Mouse (Mus musculus): ENCODE measurements around the gene Plxdc1. TPM values are rescaled to one million over a fixed set of nuclear protein-coding genes. Genes with fewer than 3 reads are reported as not detected.

Plxdc1 gene
- polyA plus RNA-seq, 1 experiment from 2014 or later: 2.3 TPM

DNA sequence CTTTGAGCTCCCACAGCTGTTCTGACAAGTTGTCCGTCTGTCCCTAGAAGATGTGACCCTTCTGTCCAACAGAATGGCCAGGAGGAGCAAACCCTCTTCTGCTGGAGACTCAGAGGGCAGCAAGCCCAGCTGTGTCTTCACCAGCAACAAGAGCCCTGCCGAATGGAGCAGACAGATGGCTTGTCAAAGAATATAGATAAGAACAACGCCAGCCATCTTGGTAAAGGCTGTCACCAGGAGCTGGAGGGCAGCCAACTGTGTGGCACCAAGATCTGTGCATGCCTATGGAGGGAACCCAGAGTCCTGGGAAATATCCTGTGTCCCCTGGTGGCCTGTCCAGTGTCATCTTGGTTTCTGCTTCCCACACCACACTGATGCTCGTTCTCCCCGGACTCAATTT, 78.3 kb downstream of the Plxdc1 start:
- 87% methylated on average over 5 of the region's 5 CpGs for WGBS
- no peak for ATAC-seq (ENCODE audit: low FRiP score, low TSS enrichment)

GRCm38 (mm10) chr11:97906905-97907304, 79.3 kb downstream of the Plxdc1 start:
- no peak for ATAC-seq (ENCODE audit: low FRiP score, low TSS enrichment)
- no peaks in the 10 kb centered on the region for H3K9me3 ChIP-seq (ENCODE audit: low read length)
- H3K27me3 ChIP-seq (ENCODE audit: insufficient read depth, low read length): no peaks in the 10 kb centered on the region
- WGBS: 78% methylated on average over 9 of the region's 9 CpGs
- no peak overlapping the region for H3K27ac ChIP-seq (ENCODE audit: low read length)
- H3K4me1 ChIP-seq (ENCODE audit: insufficient read depth, low read length): no peaks in the 10 kb centered on the region
- no peaks in the 10 kb centered on the region for H3K36me3 ChIP-seq (ENCODE audit: insufficient read depth, low read length)
- no peak overlapping the region for H3K4me2 ChIP-seq (replicated peaks; ENCODE audit: low read depth, low read length)
- H3K9ac ChIP-seq (replicated peaks; ENCODE audit: low read length): no peak overlapping the region
- H3K4me3 ChIP-seq (ENCODE audit: low read length): no peak overlapping the region

More for the DNA sequence above, 78.3 kb downstream of the Plxdc1 start:
- H3K27me3 ChIP-seq (ENCODE audit: insufficient read depth, low read length): no peaks in the 10 kb centered on the region
- H3K9me3 ChIP-seq (ENCODE audit: low read length): no peaks in the 10 kb centered on the region
- no peak overlapping the region for H3K4me3 ChIP-seq (ENCODE audit: low read length)
- no peak overlapping the region for H3K9ac ChIP-seq (replicated peaks; ENCODE audit: low read length)
- H3K4me2 ChIP-seq (replicated peaks; ENCODE audit: low read depth, low read length): no peak overlapping the region
- H3K27ac ChIP-seq (ENCODE audit: low read length): no peak overlapping the region
- no peaks in the 10 kb centered on the region for H3K4me1 ChIP-seq (ENCODE audit: insufficient read depth, low read length)
- no peaks in the 10 kb centered on the region for H3K36me3 ChIP-seq (ENCODE audit: insufficient read depth, low read length)

DNA sequence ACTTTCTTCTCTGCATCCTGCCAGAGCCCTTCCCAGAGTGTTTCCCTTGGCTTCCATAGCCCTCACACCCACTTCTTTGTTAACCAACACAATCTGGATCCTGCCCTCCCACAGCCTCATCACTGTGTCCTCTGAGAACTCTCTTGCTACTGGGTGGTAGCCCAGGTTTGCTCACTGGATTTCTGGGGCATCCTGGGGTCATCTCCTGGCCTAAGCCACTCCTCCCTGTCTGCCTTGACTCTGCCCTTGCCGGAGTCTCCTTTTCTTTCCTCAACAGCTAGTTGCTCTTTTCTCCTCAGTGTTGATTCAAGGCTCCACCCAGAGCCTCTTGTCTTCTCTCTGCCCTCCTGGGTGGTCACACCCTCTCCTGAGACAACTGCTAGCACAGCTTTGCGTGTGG, 80.3 kb downstream of the Plxdc1 start:
- Histone ChIP-seq H3K36me3 (ENCODE audit: insufficient read depth, low read length) (no peaks in the 10 kb centered on the region), H3K4me1 (ENCODE audit: insufficient read depth, low read length) (no peaks in the 10 kb centered on the region), H3K9me3 (ENCODE audit: low read length) (no peaks in the 10 kb centered on the region), H3K27ac (ENCODE audit: low read length) (no peak overlapping the region), H3K9ac (replicated peaks; ENCODE audit: low read length) (no peak overlapping the region), H3K4me2 (replicated peaks; ENCODE audit: low read depth, low read length) (no peak overlapping the region), H3K27me3 (ENCODE audit: insufficient read depth, low read length) (no peaks in the 10 kb centered on the region), H3K4me3 (ENCODE audit: low read length) (no peak overlapping the region)
- no peak for ATAC-seq (ENCODE audit: low FRiP score, low TSS enrichment)
- WGBS: 61% methylated on average over 2 of the region's 2 CpGs

- Histone ChIP-seq H3K4me3 (ENCODE audit: low read length) (no peak overlapping the region), H3K9me3 (ENCODE audit: low read length) (no peaks in the 10 kb centered on the region), H3K27me3 (ENCODE audit: insufficient read depth, low read length) (no peaks in the 10 kb centered on the region), H3K27ac (ENCODE audit: low read length) (no peak overlapping the region), H3K4me1 (ENCODE audit: insufficient read depth, low read length) (no peaks in the 10 kb centered on the region), H3K4me2 (replicated peaks; ENCODE audit: low read depth, low read length) (no peak overlapping the region), H3K9ac (replicated peaks; ENCODE audit: low read length) (no peak overlapping the region), H3K36me3 (ENCODE audit: insufficient read depth, low read length) (no peaks in the 10 kb centered on the region)
- ATAC-seq (ENCODE audit: low FRiP score, low TSS enrichment): no peak
- 83% methylated on average over 2 of the region's 2 CpGs for WGBS
These were observed 80.7 kb downstream of the Plxdc1 start for GRCm38 (mm10) chr11:97905540-97905939.

DNA sequence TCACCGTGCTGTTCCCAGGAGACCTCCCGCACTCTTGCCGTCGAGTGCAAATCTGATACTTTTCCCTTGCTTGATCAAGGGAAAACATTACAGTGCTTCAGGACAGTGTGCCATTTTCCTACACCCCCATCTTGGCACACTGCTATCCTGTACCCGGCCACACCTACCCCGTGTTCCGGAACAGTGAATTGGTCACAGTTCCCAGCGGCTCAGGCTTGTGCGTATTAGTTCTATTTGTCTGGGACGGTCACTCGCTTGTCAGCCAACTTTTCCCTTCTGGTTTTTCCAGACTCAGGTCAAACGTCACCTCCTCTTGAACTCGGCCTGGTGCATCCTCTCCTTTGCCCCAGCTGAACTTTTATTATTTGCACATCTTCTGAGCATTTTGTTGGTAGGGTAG, 81.4 kb downstream of the Plxdc1 start:
- no peak overlapping the region for H3K27ac ChIP-seq (ENCODE audit: low read length)
- no peak overlapping the region for H3K4me2 ChIP-seq (replicated peaks; ENCODE audit: low read depth, low read length)
- 56% methylated on average over 13 of the region's 13 CpGs for WGBS
- H3K9me3 ChIP-seq (ENCODE audit: low read length): no peaks in the 10 kb centered on the region
- no peaks in the 10 kb centered on the region for H3K36me3 ChIP-seq (ENCODE audit: insufficient read depth, low read length)
- no peaks in the 10 kb centered on the region for H3K27me3 ChIP-seq (ENCODE audit: insufficient read depth, low read length)
- ATAC-seq (ENCODE audit: low FRiP score, low TSS enrichment): no peak
- no peak overlapping the region for H3K9ac ChIP-seq (replicated peaks; ENCODE audit: low read length)
- no peaks in the 10 kb centered on the region for H3K4me1 ChIP-seq (ENCODE audit: insufficient read depth, low read length)
- H3K4me3 ChIP-seq (ENCODE audit: low read length): no peak overlapping the region

- no peaks in the 10 kb centered on the region for H3K4me1 ChIP-seq (ENCODE audit: insufficient read depth, low read length)
- H3K9ac ChIP-seq (replicated peaks; ENCODE audit: low read length): no peak overlapping the region
- H3K27ac ChIP-seq (ENCODE audit: low read length): no peak overlapping the region
- WGBS: 79% methylated on average over 6 of the region's 6 CpGs
- H3K4me3 ChIP-seq (ENCODE audit: low read length): no peak overlapping the region
- ATAC-seq (ENCODE audit: low FRiP score, low TSS enrichment): no peak
- no peaks in the 10 kb centered on the region for H3K36me3 ChIP-seq (ENCODE audit: insufficient read depth, low read length)
- no peak overlapping the region for H3K4me2 ChIP-seq (replicated peaks; ENCODE audit: low read depth, low read length)
- no peaks in the 10 kb centered on the region for H3K9me3 ChIP-seq (ENCODE audit: low read length)
- H3K27me3 ChIP-seq (ENCODE audit: insufficient read depth, low read length): no peaks in the 10 kb centered on the region
These were observed 84.4 kb downstream of the Plxdc1 start for GRCm38 (mm10) chr11:97901806-97902205.

DNA sequence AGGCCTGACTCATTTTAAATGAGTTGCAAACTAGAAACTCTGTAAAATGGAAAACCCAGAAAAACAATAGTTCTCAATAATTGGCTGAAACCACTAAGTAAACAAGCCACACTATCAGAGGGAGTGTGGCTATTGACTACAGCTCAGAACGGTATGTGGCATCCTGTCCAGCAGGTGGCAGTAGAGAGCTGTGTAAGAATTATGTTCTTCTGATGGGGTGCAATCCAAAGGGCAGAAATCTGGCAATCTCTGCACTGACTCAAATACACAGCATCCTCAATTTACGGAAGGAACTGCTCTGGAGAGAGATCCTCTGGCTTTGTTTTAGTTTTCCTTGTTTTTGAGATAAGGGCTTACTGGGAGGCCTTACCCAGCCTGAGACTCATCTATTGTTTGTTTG, 86.4 kb downstream of the Plxdc1 start:
- no peak overlapping the region for H3K9ac ChIP-seq (replicated peaks; ENCODE audit: low read length)
- no peaks in the 10 kb centered on the region for H3K27me3 ChIP-seq (ENCODE audit: insufficient read depth, low read length)
- no peaks in the 10 kb centered on the region for H3K4me1 ChIP-seq (ENCODE audit: insufficient read depth, low read length)
- no peaks in the 10 kb centered on the region for H3K36me3 ChIP-seq (ENCODE audit: insufficient read depth, low read length)
- H3K9me3 ChIP-seq (ENCODE audit: low read length): no peaks in the 10 kb centered on the region
- peak; percentile 57; the same call in 1 of the 2 replicates for ATAC-seq (ENCODE audit: low FRiP score, low TSS enrichment)
- H3K4me3 ChIP-seq (ENCODE audit: low read length): no peak overlapping the region
- H3K27ac ChIP-seq (ENCODE audit: low read length): no peak overlapping the region
- 3% methylated on average over 2 of the region's 2 CpGs for WGBS
- no peak overlapping the region for H3K4me2 ChIP-seq (replicated peaks; ENCODE audit: low read depth, low read length)

- no peak overlapping the region for H3K4me3 ChIP-seq (ENCODE audit: low read length)
- no peak overlapping the region for H3K4me2 ChIP-seq (replicated peaks; ENCODE audit: low read depth, low read length)
- WGBS: 86% methylated on average over 3 of the region's 3 CpGs
- no peaks in the 10 kb centered on the region for H3K4me1 ChIP-seq (ENCODE audit: insufficient read depth, low read length)
- no peaks in the 10 kb centered on the region for H3K36me3 ChIP-seq (ENCODE audit: insufficient read depth, low read length)
- ATAC-seq (ENCODE audit: low FRiP score, low TSS enrichment): no peak
- H3K9me3 ChIP-seq (ENCODE audit: low read length): peaks cover 7% of the 10 kb centered on the region; the same call in 1 of the 2 replicates
- H3K27ac ChIP-seq (ENCODE audit: low read length): no peak overlapping the region
- no peaks in the 10 kb centered on the region for H3K27me3 ChIP-seq (ENCODE audit: insufficient read depth, low read length)
- no peak overlapping the region for H3K9ac ChIP-seq (replicated peaks; ENCODE audit: low read length)
These were observed 88.6 kb downstream of the Plxdc1 start for GRCm38 (mm10) chr11:97897568-97898185.

GRCm38 (mm10) chr11:97896655-97897054, 89.6 kb downstream of the Plxdc1 start:
- no peaks in the 10 kb centered on the region for H3K4me1 ChIP-seq (ENCODE audit: insufficient read depth, low read length)
- no peak overlapping the region for H3K4me2 ChIP-seq (replicated peaks; ENCODE audit: low read depth, low read length)
- no peak overlapping the region for H3K4me3 ChIP-seq (ENCODE audit: low read length)
- no peaks in the 10 kb centered on the region for H3K36me3 ChIP-seq (ENCODE audit: insufficient read depth, low read length)
- 61% methylated on average over 4 of the region's 4 CpGs for WGBS
- H3K27ac ChIP-seq (ENCODE audit: low read length): no peak overlapping the region
- ATAC-seq (ENCODE audit: low FRiP score, low TSS enrichment): no peak
- no peaks in the 10 kb centered on the region for H3K27me3 ChIP-seq (ENCODE audit: insufficient read depth, low read length)
- H3K9me3 ChIP-seq (ENCODE audit: low read length): peaks cover 7% of the 10 kb centered on the region; the same call in 1 of the 2 replicates
- no peak overlapping the region for H3K9ac ChIP-seq (replicated peaks; ENCODE audit: low read length)

GRCm38 (mm10) chr11:97891821-97892220, 94.4 kb downstream of the Plxdc1 start:
- WGBS: 69% methylated on average over 5 of the region's 5 CpGs
- no peaks in the 10 kb centered on the region for H3K27me3 ChIP-seq (ENCODE audit: insufficient read depth, low read length)

More at GRCm38 (mm10) chr11:97891821-97892220, 94.4 kb downstream of the Plxdc1 start:
- Histone ChIP-seq H3K9me3 (ENCODE audit: low read length) (peaks cover 7% of the 10 kb centered on the region; the same call in 1 of the 2 replicates), H3K36me3 (ENCODE audit: insufficient read depth, low read length) (no peaks in the 10 kb centered on the region), H3K4me3 (ENCODE audit: low read length) (no peak overlapping the region), H3K27ac (ENCODE audit: low read length) (no peak overlapping the region), H3K9ac (replicated peaks; ENCODE audit: low read length) (no peak overlapping the region), H3K4me1 (ENCODE audit: insufficient read depth, low read length) (no peaks in the 10 kb centered on the region), H3K4me2 (replicated peaks; ENCODE audit: low read depth, low read length) (no peak overlapping the region)
- no peak for ATAC-seq (ENCODE audit: low FRiP score, low TSS enrichment)

All from kidney, embryonic 16.5 days (tissue).